In genomic region chr11:21182709-21183108, GRCm38 (mm10) we compare ENCODE assay signal across 14 mouse cellular contexts.
DNase-seq lines count a peak whose midpoint lies in the region.
"Had no signal": no experiment of that assay in that cellular context is flagged by ENCODE, and none has a peak within 500 bp of the region (broad histone marks: within the 10 kb centered on the region; RNA-seq: fewer than 3 reads in every experiment).

No protein-coding gene starts in this region.

- DNase-seq in 416B (ENCODE audit: low read depth) (peak; percentile 63), MEL-GATA-1-ER (ENCODE audit: extremely low read depth, low read depth) (peak; percentile 73)
- DNase-seq in CD4-positive, CD25-positive, alpha-beta regulatory T cell, adult 2 months (ENCODE audit: low read depth, low spot score), result peak; percentile 33
- DNase-seq in induced T-regulatory cell, adult 2 months (ENCODE audit: low read depth), result peak; percentile 56
- DNase-seq in ovary, adult 18-20 months (ENCODE audit: low spot score), result no peak
- DNase-seq in left cerebral cortex, adult 9 months (ENCODE audit: low spot score in 2 of 2), result no peak
- DNase-seq in neural tube, embryonic 10.5 days (ENCODE audit: extremely low spot score, low spot score), result no peak
- DNase-seq in cerebellum, postnatal 25 days, result no peak
- DNase-seq: adrenal gland, postnatal 14 days; B cell, adult 2 months; cerebellum, adult 2 months; cerebellum, postnatal 10 days; gastrocnemius, postnatal 14 days; heart, postnatal 14 days had no signal

Comparison
In these comparisons a context has a peak if more than half of its experiments do, and no peak if none do; other contexts are left out.
1. DNase-seq: peak in 416B (single experiment), CD4-positive, CD25-positive, alpha-beta regulatory T cell, adult 2 months (single experiment), MEL-GATA-1-ER (single experiment) and induced T-regulatory cell, adult 2 months (single experiment); none in ovary, adult 18-20 months (single experiment), left cerebral cortex, adult 9 months (0 of 2), neural tube, embryonic 10.5 days (single experiment) and cerebellum, postnatal 25 days (0 of 2).